Mouse (Mus musculus) cerebellum, postnatal 10 days (tissue): ENCODE results near the gene 4930503B20Rik.

Experiments used
- DNase-seq, 2 experiments: peaks; one replicate each; pipeline ENCODE4 v3.0.0; 2021; ENCODE audit warnings: mixed read lengths in 2 of 2

The 4930503B20Rik gene

GRCm38 (mm10) chr3:146596864-146597263 is 54.3 kb downstream of the 4930503B20Rik start:
- DNase-seq = no peak

DNA sequence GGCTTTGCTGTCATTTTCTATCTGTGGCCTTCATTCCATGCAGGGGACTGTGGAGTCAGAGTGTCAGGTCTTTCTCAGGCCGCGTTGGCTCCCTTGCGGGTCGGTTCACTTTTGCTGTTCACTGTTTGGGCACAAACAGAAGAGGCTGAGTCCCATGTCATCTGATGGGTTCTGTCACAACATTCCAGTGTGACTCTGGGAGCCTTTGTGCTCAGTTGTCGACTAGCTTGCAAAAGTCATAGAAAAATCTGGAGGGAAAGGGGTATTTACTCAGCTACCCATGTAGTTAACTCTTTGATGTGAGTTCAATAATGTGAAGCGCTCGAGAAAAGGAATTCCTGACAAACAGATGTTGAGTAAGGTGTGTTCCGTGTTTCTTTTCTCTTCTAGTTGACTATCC is 54.7 kb downstream of the 4930503B20Rik start:
- DNase-seq = no peak

DNA sequence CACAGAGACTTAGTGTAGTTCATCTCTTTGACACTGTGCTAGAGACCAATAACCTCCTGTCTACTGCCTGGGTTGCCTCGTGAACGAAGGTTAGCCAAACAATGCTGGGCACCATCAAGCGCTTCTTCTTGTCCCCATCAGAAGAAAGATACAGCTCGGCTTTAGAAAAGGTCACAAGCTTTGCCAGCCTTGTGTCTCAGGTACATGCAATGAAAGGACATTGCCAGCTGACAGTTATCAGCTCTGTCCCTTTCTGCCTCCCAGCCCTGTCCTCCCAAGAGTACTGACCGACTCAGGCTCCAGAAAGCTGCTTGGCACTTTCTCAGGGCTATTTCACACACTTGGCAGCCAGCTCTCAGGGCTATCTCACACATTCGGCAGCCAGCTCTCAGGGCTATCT is 55.7 kb downstream of the 4930503B20Rik start:
- DNase-seq = no peak
